Mouse (Mus musculus) thymus, postnatal 4 days (tissue): ENCODE data around the gene Il6ra.

Source experiments
- DNase-seq: peaks from one replicate; pipeline ENCODE4 v3.0.0; 2021

The Il6ra gene

DNA sequence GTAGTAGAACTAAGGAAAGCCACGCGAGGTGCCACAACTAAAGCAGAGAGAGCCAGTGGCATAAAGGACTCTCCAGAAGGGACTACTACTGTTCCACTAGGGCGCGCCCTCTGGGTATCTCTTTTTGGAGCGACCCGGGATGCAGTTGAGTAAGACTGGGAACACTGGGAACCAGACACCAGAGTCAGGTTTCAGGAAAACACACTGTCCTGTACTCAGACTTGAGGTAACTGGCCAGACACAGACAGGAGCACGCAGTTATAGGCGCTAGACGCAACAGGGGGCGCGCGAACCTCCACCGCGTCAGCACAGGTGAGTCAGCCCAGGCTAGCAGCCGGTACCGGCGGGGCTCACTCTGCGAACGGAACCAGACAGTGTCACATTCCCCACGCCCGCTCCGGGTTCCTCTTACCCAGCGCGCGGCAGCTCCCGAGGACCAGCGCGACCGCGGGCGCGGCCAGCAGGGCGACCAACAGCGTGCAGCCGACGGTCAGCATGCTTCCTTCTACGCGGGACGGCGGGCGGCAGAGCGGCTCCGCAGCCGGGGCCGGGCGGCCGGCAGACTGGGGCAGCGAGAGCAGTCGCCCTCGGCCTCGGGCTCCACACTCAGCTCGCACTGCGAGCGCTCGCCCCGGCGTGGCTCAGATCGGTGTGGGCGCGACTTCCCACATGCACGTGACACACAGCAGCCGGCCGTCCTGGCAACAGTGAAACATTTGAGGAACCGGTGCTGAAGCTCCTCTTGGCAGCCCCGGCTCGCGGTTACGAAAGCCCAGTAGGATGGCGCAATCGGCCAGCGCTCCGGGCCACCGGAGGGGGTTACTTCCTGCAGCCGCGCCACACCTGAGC, at the start of gene Il6ra:
Gene Il6ra (minus strand): TSS at position 654 of the 849 bp plus-strand sequence.
- peak; percentile 73 for DNase-seq

DNA sequence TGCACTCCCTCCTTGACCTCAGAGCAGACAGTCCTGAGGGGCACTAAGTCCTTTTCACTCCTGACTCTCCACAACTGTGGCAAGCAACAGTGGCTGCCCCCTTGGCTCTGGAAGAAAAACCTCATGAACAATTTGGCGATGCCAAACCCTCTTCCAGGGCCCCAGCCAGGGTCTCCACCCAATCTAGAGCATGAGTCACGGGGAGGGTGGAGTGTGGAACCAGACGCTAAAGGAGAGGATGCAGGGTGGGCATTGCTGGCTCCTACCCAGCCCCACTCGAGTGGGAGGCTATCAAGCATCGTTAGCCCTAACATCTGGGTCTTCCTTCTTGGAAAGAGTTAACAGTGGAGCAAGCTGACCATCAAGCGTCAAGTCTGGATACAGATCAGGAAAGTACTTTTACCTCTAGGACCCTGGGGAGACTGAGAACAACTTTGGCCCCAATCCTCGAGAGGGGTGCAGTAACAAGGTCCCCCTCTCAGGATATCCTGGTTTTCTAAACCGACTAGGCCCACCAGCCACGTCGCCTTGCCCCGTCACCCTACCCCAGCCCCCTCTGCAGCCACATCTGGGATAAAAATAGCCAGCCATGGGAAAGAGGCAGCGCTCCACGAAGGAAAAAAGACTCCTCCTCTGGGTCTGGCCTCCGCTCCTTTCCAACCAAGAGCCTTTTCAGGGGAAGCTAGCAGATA, 49.2 kb upstream of the Il6ra start:
- peak; percentile 49 for DNase-seq

DNA sequence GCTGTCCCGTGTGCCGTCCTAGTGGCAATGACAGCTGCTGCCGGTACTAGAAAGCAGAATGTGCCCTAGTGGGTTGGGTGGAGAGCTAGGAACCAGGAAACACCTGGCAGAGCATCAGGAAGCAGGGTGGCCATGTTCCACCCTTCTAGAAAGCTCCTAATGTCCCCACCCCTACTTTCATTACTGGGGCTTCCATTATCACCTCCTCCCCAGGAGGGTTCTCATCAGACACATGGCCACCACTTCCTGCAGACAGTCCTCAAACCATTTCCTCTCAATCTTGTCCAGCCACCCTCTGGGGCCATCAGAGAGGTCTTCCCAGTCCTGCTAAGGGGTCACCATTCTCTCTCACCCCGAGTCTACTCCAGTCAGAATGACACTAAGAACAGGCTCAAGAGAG, 48.4 kb upstream of the Il6ra start:
- DNase-seq: peak; percentile 29

DNA sequence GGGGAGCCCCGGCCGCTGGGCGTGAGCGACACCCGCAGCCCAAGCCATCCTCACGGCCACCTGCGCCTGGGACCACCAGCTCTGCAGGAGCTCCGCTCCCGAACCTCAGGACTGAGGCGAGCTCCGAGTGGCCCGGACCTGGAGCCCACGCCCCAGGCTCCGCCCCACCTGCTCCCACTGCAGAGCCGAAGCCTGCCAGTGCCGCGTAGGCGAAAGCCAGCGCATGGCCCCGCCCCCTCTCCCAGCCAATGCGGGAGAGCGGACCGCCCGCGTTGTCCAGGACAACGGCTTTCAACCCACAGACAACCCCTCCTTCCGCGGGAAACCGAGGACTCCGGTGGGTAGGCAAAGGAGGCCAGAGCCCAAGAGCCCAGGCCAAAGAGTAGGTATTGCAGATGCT, 47.5 kb upstream of the Il6ra start:
- DNase-seq: peak; percentile 90

DNA sequence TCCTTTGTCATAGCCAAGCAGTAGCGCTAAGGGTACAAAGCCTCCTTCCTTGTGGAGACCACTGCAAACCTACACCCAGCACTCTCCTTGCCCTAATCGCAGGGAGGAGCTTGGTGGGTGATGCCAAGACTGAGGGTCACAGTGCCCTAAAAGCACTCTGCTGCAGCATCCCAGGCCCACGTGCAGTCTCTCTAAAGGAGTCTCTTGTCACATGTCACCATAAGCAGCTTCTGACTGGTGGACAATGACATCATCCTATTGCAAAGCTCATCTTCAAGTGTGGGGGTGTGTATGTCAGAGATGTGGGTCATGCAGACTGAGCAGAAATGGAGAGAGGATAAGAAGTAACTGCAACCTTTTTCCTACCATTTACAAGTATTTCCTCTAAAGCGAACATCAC, 46.4 kb upstream of the Il6ra start:
- no peak for DNase-seq

DNA sequence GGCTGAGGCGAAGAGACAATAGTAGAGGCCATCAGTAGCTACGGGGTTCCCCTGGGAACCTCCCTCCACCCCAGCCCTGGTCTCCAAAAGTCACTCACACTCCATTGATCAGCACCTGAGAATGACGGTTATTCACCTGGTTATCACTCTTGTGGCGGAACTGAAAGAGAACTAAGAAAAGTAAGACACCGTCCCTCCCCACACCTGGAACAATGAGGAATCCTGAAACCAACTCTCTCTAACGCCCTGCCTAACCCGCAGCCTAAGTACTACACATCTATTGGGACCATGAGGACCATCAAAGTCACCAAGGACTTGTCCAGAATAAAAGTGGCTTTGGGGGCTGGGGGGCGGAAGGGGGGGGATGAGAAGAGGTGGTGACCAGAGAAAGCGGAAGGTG, 44.9 kb upstream of the Il6ra start:
- DNase-seq: no peak

DNA sequence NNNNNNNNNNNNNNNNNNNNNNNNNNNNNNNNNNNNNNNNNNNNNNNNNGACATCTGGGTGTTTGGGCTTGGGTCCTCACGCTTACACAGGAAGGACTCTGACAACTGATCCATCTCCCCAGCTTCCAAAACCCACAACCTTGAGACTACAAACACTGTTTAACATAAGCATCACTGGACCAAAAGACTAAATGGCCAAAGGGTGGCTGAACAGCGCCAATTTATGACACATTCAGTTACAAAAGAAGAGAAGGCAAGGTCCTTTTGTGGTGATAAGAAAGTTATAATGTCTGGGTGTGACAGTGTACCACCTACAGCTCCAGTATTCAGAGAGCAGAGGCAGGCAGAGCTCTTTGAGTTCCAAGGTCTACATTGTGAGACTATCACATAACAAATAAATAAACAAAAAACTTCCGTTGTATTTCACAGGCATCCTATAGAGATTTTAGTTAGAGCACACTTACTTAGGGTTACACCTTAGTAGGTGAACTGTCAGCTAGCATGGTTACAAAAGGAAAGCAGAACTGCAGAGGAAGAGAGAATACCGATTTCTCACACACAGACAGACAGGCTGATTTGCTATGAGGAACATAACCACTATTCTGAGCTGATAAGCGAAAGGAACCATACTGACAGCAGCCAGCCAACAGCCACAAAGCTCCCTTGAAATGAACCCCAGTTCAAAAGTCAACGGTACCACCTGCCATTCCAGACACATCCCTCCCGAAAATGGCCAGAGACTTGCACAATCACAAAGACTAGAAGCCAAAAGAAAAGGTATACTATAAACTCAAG, 43.4 kb upstream of the Il6ra start:
- DNase-seq: no peak

DNA sequence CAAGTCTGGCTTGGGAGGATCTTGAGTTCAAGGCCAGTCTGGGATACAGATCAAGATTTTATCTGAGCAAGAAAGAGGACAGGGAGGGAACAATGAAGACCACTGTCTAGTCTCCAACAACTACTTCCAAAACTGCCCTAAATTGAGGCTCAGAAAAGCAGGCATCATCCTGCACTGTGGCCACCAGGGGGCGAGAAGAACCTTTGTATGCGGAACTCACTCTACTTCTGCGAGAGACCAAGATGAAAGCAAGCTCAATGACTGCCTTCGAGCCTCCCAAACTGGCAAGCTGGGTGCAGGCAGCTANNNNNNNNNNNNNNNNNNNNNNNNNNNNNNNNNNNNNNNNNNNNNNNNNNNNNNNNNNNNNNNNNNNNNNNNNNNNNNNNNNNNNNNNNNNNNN, 40.4 kb upstream of the Il6ra start:
- peak; percentile 90 for DNase-seq

DNA sequence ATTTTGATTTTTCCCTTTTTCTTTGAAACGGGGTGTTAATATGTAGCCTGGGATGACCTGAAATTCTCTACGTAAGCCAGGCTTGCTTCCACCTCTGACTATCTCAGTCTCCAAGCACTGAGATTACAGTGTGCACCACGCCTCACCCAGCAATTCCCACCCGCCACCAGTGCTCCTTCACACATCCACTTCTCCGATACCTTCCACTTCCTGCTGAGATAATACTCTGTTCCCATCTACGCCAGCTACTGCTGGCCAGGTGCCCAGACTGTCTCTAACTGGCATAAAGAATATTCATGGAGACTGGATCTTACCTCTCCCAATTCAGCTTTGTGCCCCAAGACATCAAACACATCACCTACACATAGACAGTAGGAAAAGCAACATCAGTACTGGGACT, 35.7 kb upstream of the Il6ra start:
- DNase-seq: no peak

DNA sequence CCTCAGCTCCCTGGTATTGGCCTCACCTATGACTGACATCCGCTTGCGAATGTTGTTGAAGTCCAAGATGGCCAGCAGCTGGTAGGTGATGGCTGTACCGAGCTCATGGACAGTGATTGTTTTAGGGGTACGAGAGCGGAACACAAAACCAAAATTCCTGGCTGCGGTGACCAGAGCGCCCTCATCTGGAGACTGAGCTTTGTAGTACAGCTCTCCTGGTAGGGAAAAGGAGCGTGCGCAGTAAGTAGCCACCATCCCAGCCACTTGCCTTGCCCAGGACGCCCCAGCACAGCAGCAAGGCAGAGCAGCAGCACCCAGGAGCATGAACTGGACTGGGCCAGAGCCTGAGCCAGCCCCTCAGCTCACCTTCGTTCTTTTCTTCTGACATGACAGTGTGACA, 35.0 kb upstream of the Il6ra start:
- no peak for DNase-seq

DNA sequence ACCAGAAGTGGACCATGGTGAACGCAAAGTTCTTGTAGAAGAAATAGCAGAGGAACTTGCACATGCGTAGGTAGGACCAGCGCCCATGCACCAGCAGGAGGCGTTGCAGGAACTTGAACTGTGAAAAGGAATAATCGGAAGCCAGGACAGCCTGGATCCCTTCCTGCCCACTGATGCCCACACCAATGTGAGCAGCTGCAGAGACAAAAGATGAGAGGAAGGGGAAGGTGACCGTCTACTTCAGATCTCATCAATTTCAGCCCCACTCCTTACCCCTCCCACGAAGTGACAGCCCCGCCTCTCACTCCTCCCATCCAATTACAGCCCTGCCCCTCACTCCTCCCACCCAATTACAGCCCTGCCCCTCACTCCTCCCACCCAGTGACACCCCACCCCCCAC, 32.0 kb upstream of the Il6ra start:
- no peak for DNase-seq

DNA sequence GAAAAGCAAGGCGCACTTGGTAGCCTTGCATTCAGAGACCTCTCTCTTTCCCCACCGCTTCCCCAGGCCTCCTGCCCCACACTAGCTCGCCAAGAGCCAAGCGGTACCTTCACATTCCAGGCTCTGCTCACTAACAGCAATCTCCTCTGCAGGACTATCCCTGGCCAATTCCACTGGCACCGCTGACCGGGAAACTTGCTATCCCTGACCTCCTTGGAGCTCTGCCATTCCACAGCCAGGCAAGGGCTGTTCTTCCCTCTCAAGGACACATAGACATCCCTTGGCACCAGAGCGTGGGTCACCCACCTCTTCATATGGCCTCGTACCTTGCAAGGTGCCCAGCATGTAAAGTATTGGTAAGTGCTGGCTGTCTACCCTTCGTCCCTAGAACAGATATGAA, 29.9 kb upstream of the Il6ra start:
- DNase-seq: no peak

DNA sequence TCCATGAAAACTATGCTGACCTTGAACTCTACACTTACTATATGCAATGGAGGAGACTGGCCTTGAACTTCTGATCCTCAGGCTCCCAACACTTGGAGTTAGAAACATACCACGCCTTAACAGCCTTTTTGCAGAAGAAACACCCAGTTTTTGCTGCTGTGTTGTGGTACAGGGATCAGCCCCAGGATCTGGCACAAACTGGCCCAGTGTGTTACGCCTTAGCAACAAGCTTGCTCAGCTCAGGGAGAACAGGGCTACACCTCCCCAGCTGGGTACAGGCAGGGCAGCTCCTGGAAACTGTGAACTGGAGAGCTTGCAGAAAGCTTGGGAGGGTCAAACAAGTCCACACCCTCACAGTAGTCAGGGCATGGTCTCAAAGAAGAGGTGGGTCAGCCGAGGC, 23.5 kb upstream of the Il6ra start:
- no peak for DNase-seq

DNA sequence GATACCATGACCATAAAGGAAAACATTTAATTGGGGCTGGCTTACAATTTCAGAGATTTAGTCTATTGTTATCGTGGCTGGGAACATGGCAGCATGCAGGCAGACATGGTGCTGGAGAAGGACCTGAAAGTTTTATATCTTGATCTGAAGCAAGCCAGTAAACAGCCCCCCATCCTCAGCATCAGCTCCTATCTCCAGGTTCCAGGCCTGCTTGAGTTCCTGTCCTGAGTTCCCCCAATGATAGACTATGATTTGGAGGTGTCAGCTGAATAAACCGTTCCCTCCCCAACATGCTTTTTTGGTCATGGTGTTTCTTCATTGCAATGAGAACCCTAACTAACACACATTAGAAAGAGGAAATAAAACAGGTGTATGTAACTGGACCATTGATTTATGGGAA, 19.9 kb upstream of the Il6ra start:
- no peak for DNase-seq

DNA sequence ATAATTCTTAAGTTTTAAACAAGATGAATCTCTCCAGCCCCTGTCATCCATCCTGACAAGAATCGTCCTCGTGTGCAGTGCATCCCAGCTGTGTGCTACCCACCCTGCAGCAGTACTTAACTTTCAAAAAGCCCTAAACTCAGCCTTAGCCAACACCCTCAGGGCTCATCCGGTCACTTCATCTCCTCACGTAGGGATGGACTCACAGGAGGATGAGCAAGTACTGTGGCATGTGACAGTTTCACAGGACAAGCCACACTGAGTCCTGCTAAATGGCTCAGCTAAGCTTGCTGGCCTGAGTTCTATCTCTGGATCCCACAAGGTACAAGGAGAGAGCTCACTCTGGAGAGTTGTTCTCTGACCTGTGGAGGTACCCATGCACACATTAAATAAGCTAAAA, 16.0 kb upstream of the Il6ra start:
- DNase-seq: no peak

DNA sequence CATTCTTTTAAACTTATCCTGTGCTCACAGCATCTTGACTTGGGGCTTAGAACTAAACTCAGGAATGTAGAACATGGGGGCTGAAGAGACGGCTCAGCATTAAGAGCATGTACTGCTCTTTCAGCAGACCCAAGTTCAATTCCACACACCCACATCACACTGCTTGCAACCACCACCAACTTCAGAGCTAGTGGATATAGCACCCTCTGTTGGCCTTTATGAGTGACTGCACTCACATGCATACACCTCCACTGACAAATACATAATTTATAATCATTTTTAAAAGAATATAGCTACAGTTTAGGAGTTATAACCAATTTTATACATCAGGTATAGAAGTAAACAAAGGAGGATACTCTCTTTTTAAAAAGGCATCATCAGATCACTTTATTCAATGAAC, 13.4 kb upstream of the Il6ra start:
- no peak for DNase-seq

DNA sequence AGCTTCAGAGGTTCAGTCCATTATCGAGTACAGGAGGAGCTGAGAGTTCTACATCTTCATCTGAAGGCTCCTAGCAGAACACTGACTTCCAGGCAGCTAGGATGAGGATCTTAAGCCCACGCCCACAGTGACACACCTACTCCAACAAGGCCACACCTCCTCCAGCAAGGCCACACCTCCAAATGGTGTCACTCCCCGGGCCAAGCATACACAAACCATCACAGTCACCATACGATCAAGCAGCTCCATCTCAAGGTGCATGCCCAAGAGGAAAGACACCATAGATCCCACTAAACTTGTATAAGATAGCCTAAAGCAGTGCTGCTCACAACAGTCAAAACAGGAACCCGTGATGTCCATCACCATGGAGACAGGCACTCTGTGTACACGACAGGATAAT, 7.7 kb upstream of the Il6ra start:
- DNase-seq: no peak

DNA sequence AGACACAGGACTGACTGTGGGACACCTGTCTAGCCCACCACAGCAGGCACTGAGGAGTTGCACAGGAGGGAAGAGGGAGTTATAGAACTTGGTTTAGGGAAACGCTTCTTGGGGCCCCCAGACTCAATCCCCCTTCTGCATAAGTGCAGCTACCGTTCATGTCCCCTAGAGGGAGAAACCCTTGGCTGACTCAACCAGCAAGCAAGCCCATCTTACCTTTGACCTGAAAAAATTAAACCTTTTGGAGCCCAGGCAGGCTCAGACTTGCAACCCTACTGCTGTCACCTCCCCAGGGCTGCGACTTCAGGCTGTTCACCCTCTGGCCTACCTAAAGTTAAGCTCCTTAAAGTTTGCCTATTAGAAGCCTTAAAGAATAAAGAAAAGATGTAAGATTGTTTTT, 4.4 kb upstream of the Il6ra start:
- DNase-seq: no peak

DNA sequence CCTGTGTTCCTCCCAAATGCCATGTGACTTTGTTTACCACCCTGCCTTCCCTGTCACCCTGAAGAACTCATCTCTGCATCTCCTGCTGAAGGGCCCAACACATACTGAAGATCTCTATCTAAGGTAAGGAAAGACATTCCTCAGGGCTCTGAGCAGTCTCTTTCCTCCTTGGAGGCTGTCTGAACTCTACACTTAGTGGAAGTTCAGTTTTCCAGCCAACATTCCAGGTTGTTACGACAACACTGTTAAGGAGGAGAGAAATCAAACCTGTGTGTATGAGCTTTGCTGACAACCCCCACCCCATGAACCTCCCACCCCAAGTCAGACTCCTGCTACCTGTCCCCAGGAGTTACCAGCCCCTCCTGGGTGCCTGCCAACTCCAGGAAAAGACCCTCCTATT, 3.6 kb upstream of the Il6ra start:
- no peak for DNase-seq

DNA sequence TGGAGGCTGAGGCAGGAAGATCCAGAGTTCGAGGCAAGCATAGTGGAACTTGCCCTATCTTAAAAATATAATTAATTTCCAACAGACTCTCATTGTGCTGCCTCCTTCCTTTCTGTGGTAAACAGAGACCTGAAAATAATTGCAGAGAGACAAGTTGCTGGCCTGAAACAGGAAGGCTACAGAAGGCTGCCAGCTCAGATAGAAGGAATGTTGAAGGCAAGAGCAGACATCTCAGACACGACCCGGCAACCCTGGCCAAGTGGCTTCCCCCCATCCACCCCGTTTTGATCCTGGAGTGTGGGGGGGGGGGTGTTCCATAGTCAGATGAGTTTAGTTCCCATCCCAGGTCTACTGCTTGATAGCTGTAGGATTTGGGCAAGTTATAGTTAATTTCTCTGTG, 1.7 kb upstream of the Il6ra start:
- no peak for DNase-seq

DNA sequence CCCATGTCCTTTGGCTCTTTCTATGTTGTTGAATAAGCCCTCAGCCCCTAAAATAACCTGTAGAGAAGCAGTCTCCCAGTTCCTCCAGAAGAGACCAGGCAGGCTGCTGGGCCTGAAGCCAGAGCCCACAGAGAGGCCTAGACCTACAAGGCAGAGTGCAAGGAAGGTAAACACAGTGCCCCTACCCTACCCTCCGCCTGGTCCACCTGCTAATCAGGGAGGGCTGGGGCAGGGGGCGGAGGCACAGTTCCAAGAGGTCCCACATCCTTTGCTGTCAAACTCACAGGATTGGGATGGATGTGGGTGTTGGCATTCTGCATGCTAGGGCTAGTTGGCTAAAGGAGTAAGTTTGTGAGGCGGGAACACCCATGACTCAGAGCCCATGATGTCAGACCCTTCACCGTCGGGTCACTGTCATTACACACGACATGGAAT, 871 bp downstream of the Il6ra start:
- no peak for DNase-seq

DNA sequence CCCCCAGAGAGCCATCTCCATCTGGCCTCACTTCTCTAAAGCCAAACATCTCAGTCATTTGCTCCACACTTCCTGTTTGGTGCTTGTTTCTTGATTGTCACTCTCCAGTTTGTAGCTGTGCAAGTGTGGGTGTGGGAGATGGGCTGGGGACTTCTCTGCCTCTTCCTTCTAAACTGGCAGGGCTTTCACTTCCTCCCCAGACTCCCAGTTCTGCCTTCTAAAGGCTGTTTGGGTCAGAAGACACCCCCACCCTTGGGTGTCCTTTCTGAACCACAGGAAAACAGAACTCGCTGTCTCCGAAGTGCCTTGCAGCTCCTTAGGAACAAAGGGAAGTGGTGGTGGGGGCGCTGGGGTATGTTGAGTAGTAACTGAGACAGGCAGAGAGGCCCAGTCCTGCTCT, 1.8 kb downstream of the Il6ra start:
- DNase-seq: peak; percentile 32

DNA sequence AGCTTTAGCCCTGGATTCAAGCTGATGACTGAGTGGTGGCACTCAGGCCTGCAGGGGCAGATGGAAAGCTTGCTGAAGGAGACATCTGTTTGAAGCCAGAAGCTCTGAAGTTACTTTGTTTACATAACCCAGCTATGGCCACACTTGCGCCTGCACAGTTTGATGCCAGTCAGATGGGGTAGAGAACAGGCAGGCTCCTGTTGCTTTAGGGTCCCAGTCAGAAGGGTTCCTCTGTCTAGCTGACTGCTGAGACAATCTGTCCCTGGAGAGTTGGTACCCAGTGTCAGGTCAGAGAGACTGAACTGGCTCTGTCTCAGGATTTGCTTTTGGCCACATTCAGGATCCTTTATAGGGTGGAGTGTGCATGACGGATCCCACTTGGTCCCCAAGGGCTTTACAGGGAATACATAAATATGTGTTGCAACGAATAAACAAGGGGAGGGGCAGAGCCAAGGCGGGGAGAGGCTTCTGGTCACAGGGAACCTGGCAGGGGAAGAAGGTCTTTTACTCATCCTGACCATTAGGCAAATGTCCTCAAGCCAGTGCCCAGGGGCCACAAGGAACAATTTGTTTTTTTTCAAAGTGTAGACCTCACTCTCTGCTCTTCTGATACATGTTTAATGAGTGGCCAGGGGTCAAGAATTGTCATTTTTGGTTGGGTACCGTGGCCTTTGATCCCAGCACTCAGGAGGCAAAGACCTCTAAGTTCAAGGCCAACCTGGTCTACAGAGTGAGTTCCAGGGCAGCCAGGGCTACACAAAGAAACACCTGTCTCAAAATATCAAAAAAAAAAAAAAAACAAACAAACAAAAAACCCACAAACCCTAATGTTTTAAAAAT, 3.1 kb downstream of the Il6ra start:
- DNase-seq: no peak
